Mouse (Mus musculus) natural killer cell, adult 2 months (primary cell): ENCODE measurements around the gene Fxyd6.
A peak's percentile ranks its signal among the peaks of the same experiment; 100 is the strongest.

Experiments used
- DNase-seq, 2 experiments: peaks; one replicate each; pipeline ENCODE4 v3.0.0; 2022; ENCODE audit warnings: low spot score in 2 of 2

Fxyd6 gene

GRCm38 (mm10) chr9:45411803-45412202, 41.8 kb downstream of the Fxyd6 start:
- peak; percentile 29 to 30 for DNase-seq

DNA sequence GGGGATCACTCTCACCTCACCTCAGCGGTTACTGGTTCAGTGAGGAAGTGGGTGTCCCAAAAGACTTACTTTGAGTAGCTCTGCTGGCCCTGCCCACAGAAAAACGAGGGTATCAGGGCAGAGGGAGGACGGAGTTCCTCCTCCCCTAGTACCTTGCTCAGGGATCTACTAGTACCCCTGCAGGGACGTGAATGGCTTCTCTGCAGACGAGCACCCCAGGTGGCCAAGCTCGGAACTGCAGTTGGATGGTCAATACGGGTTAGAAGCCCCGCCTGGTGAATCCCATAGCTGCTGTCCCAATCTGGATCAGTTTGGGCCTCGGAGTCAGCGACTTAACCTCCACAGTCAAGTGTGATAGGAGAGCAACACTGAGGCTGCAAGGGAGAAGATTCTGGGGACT, 42.3 kb downstream of the Fxyd6 start:
- peak; percentile 78 to 88 for DNase-seq

DNA sequence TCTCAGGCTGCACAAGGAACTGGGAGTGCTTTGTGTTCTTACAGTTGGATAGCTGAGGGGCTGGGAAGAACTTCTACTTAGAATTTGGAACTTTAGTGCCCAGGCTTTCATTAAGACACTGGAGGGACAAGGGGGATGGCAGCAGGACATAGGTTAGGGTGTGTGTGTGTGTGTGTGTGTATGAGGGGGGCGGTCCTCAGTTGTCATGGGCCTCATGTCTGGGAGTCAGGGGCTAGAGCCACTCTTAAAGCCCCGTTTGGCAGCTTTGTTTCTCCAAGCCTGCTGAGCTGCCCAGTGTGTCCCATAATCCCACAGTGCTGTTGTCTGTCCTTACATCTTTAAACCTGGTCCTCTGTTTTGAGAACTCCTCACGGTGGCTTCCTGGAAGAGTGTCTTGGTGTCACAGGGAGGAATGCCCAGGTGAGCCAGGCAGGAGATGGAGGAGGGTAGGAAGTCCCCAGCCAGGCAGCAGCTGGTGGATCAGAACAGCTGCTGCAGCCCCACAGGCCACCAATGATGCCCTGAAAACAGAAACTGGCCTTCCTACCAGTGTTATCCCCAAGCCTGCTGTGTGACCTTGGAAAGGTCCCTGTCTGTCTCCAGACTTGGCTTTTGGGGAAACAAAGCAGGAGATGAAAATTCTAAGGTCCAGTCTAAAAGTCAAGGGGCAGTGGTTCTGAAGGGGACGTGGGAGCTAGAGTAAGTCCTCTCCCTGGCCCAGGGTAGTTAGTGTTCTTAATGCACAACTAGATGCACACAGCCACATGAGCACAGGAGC, 42.9 kb downstream of the Fxyd6 start:
- DNase-seq, result no peak

GRCm38 (mm10) chr9:45413478-45414140, 43.6 kb downstream of the Fxyd6 start:
- peak in 1 of 2 experiments; percentile 28 for DNase-seq

GRCm38 (mm10) chr9:45415912-45416311, 45.9 kb downstream of the Fxyd6 start:
- peak; percentile 13 to 41 for DNase-seq

DNA sequence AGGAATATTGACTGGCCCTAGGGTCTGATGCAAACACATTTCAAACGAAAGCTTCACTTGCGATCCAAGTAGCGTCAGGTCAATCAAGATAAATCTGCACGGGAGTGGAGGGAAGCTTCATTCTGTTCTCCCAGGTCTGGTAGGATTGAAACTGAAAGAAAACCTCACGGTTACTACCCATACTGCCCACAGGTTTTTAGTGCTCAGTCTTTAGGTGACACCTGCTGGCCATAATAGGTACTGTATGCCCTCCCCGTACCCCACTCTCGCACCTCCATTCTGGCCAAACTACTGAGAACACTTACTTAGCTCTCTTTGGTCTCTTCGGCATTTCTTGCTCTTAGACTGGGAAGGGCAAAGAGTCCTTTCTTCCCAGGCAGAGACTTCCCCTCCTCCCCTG, 47.3 kb downstream of the Fxyd6 start:
- peak; percentile 61 to 75 for DNase-seq

- DNase-seq, result no peak
Observed at GRCm38 (mm10) chr9:45418252-45418651, 48.3 kb downstream of the Fxyd6 start.

DNA sequence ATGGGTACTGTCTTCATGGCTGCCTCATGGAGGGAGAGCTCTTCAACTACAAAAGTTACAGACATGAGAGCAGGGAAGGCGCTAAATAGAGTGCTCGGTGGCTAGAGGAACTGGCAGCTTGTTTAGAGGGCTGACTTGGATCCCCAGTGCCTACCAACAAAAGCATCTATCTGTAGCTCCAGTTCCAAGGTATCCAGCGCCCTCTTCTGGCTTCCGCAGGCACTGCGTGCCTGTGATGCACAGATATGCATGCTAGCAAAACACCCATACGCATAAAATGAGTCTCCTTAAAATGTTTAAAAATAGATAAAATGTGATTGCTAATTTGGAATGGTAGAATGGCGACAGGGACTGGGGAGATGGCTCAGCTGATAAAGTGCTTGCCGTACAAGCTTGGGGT, 51.2 kb downstream of the Fxyd6 start:
- peak in 1 of 2 experiments; percentile 23 for DNase-seq

DNA sequence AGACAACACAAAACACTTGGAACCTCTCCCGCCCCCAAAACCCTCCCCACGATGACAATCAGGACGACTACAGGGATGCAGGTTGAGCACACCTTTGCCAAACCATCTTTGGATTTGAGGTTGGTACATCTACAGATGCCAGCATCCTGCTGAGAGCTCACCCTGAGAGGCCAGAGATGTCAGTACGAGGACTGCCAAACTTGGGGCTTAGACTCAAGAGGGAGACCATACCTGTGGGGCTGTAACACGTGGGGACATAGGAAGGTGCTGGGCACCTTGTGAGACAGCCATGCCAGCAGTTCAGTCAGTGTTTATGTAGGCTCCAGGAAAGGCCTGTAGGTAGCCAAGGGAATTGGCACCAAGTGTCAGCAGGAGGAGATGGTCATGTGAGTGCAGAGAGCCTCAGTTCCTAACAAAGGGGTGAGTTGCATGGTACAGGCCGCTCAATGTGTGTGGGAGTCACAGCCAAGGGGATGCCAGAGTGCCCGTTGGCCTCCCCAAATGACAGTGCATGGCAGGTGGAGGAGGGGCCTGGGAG, 52.8 kb downstream of the Fxyd6 start:
- no peak for DNase-seq

- DNase-seq, result no peak
Observed at GRCm38 (mm10) chr9:45426456-45426855, 56.5 kb downstream of the Fxyd6 start, which contains the start of gene Dscaml1. Gene Dscaml1, plus strand, starts transcription at chr9:45426628.

- DNase-seq, result no peak
Observed at GRCm38 (mm10) chr9:45429392-45429791, 59.4 kb downstream of the Fxyd6 start.

DNA sequence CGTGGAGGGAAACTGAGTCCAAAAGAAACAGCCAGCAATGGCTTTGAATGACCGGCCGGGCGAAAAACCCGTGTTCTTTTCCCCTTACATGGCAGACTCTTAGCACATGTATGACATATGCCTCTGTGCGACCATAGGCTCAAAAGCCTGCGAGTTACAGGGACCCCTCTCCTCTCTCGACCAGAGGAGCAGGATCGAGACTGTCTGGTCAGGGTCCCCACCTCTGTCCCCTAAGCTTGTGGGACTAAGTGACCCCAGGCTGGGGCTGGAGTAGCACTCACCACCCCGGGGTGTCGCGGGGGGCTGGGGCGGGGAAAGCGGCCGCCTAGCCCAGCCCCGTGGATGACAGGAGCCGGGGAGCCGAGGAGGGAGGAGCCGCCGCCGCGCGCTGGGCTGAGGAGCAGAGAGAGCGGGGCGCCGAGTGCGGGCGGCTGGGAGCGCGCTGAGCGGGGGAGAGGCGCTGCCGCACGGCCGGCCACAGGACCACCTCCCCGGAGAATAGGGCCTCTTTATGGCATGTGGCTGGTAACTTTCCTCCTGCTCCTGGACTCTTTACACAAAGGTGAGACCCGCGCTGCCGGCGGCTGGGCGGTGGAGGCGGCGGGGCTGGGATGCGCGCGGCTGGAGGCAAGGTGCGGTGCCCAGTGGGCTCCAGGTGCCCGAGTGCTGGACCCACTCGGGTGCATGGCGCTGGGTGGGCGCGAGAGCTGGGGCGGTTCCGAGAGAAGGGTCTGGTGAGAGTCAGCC, 60.1 kb downstream of the Fxyd6 start:
- DNase-seq, result no peak

GRCm38 (mm10) chr9:45430698-45430959, 60.6 kb downstream of the Fxyd6 start:
- DNase-seq, result no peak

DNA sequence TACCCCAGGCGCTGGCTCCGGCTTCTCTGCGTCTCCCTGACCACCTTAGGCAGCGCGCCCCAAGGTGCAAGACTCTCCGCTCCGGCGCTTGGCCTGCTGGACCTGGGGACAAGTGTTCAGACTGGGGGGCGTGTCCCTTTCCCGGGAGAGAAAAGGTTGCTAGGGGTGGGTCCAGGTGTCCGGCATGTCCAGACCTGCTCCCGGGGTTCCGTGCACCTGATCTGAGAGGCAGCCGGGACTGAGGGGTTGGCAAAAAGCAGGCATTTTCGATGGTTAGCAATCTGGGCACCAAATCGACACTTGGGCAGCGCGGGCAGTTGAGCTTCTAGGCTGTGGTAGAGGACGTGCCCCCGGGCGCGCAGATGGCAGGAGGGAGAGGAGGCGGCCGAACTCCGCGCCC, 61.2 kb downstream of the Fxyd6 start:
- DNase-seq, result no peak

DNA sequence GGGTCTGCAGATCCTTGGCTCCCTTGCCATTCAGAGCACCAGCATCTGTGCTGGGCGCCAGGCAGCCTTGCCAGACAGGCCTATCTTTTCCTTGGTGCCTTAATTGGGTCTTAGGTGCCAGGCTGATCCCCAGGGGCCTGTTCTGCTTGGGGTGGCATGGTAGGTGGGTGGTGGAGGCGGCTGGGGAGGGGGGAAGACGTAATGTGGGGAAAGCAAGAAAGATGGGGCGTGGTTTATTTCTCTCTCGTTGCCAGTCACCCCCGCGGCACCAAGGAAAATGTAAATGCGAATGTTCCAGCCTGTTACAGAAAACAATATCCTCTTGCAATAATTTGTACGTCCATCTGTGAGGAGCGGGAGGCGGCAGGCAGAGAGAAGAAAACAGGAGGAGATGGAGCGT, 62.7 kb downstream of the Fxyd6 start:
- DNase-seq, result no peak

DNA sequence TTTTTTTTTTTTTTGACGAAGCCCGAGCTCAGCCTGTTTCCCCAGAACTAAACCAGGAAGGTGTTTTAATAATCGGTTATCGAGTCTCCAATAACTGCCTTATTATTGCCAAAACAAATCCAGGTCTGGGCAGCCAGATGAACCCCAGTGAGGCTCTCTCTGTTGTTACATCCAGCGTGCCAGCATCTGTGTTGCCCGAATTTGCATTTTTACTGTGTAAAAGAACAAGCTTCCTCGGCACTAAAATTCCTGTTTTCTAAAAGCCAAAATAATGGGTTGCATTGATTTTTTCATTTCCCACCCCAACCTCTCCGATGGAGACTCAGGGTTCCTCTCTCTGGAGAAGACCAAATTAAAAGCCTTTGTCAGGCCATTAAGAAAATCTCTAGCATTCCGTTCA, 63.1 kb downstream of the Fxyd6 start:
- no peak for DNase-seq

GRCm38 (mm10) chr9:45434171-45434570, 64.2 kb downstream of the Fxyd6 start:
- no peak for DNase-seq

- no peak for DNase-seq
Observed at GRCm38 (mm10) chr9:45439025-45439424, 69.0 kb downstream of the Fxyd6 start.

- no peak for DNase-seq
Observed at GRCm38 (mm10) chr9:45440083-45440784, 70.2 kb downstream of the Fxyd6 start.

- DNase-seq, result no peak
Observed at GRCm38 (mm10) chr9:45444251-45444798, 74.3 kb downstream of the Fxyd6 start.
